Mouse (Mus musculus) left cerebral cortex, postnatal 10 days (tissue): ENCODE measurements around the gene 3110082I17Rik. TPM values are rescaled to one million over a fixed set of nuclear protein-coding genes. Genes with fewer than 3 reads are reported as not detected.

Experiments
- DNase-seq, 2 experiments: peaks; one replicate each; pipeline ENCODE4 v3.0.0; 2021 to 2022; ENCODE audit warnings: low spot score in 2 of 2, mixed read lengths in 1 of 2; ENCODE audit errors: extremely low spot score in 1 of 2
- intact Hi-C: fragments of 180-260 bp; cut with DNase I; formaldehyde crosslinking; loops from one replicate; pipeline ENCODE4 v1.15.1; 2025
- total RNA-seq, 2 experiments: library from RNA; stranded (reverse); gene quantifications; 2 replicates each; pipeline ENCODE4 v1.2.3; 2021

Gene 3110082I17Rik
- total RNA-seq, 2 experiments from 2014 or later: 20.1 to 20.2 TPM

DNA sequence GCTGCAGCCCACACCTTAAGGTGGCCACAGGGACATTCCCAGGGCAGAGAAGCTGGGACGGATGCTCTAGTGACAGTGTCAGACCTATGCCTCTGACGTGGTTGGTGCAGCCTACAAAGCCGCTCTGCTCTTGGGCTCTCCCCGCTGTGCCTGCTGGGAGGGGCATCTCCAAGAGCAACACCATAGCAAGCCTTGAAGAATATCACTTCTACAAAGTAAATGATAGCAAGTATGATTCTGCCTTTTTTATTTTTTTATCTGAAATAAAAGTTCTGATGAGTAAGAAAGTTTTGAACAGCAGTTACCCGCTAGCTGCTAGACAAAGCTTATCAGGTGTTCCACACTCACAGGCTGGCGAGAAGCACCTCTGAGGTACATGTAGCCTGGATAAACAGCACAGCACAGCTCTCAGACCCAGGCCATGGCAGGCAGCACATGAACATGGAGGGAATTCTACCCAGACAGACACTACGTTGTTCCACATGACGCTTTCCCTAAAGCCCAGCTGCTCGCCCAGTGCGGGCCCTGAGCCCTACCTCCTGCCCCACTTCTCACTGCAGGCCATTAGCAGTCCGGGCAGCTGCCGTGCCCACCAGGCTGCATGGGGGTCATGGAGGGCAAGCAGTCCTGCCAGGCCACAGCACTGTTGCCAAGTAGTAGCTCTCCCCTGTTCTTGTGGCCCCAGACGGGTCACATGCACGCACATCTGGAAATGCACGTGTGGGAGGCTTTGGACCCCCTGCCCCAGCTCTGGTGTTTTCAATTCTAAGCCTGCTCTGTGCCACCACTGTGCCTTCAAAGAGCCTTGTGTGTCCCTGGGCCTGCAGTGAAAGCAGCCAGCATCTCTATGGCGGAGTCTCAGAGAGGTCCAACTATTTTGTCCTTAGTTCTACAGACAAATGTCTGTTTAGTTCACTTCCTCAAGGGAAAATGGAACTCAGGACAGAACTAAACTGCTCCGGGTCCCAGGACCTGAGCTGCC is 71.3 kb downstream of the 3110082I17Rik start:
- intact Hi-C loops: no loop called here
- peak; percentile 46 to 78 for DNase-seq

DNA sequence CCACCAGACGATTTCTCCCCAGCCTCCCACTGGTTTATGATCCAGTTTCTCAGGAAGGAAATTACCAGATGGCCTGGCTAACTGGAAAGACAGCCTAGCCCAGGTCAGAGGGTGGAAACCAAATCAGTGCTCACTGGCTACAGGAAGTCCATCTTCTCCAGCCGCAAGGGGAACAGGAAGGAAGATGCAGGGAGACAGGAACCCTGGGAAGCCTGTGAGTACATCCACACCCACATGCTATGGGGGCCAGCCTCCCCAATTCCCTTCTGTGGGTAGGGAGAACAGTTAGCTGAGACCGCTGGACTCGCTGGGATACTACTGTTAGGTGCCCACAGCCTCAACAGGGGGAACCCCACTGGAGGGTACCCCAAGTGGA is 72.1 kb downstream of the 3110082I17Rik start:
- DNase-seq: no peak
- intact Hi-C loops: no loop called here

DNA sequence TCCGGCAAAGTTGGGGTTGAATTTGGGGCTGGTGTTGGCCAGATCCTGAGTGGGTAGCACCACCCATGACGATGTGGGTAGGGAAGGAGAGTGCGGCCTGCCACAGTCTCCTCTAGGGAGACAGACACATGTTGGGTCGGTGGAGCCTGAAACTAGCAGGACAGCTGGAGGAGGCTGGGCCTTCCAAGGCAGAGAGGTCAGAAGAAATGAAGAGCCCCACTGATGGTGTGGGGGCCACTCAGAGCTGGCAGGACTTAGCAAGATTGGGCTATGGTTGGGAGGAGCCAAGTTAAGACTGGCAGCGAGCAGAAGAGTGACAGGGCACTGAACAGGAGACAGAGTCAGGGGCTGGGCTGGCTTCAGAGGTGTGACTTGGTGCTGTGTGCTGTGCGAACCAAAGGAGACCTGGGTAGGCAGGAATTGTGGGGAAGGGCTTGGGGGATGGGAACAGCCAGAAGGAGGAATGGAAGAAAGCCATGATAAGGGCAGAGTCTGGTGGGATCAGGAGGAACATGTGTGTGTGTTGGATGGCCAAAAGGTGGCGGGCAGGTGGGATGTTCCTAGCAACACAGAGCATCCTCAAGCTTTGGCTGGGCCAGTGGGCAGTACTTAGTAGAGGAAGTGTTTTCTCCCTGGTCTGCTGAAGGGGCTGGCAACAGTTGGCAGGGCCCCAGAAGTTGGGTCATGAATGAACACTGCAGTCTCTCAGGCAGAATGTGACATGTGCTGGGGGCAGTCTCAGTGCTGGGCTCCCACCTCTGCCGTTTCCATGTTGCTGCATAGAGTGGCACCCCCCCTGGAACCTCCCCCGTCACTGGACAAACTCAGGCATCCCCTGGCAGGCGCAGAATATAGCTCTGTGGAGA is 72.8 kb downstream of the 3110082I17Rik start:
- intact Hi-C loops: no loop called here
- peak in 1 of 2 experiments; percentile 82 for DNase-seq

DNA sequence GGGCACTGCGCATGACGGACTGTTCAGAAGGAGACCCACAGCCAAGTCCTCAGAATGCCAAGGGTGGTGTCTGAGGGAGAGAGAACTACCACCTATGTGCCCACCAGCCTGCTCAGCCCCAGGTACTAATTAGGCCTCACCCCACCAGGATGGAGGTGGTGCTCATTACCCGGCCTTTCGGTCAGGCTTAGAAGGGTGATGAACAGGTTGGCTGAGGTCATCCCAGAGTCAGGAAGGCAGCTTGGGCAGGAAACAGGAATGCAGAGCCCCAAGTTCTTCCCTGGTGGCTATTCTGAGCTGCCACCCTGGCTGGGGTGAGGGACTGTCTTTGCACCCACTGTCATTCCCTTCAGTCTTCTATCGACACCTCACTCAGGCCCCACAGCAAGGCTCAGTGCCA is 74.3 kb downstream of the 3110082I17Rik start:
- intact Hi-C loops: no loop called here
- DNase-seq: no peak

DNA sequence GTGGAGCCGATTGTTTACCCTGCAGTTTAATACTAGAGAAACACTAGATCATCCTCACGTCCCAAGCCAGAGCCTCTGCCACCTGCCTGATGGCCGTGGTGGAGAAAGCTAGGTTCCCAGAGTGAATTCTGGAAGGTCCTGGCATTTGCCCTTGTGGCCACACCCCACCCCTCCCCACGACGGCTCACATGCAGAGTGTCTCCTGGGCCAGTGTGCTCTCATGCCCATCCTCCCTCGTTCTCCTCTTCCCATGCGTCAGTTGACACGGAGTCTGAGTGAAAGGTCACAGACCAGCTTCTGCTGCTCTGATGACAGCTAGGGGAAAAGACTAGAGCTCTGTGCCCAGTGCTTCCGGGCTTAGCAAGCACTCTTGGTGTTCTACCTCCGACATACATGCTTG is 75.8 kb downstream of the 3110082I17Rik start:
- no peak for DNase-seq
- intact Hi-C loops: no loop called here

DNA sequence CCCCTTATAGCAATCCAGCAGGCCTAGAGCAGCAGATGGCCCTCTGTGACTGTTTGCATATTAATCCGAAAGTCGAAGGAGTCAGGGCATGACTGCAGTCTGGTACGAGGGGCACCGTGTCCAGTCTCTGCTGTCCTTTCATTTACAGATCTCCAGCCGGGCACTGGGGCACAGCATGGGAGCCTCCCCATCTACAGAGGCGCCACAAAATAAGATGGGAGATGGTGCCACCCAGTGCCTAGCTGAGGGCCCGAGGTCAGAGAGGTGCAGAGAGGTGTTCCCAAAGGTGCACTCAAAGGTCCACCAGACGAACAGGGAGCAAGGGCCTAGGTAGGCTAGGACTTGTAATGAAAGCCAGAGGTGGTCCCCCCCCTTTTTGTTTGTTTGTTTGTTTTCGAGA is 77.1 kb downstream of the 3110082I17Rik start:
- DNase-seq: no peak
- intact Hi-C loops: no loop called here

DNA sequence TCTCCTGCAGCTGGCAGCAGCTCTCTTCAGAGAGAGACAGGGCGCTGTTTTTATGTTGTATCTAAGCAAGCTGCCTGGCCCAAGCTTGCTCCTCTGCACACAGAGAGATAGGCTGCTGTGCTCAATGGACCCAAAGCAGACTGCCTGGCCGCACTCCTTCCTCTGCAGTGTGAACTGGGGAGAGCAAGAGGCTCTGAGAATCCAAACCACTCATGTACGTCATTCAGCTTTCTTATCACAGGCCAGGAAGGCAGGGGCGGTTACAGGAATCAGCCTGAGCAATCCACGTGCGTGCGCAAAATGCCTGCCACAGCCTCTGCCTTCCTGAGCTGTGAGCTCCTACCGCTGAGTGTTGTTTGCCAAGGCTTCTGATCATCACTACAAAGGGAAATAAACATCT is 77.6 kb downstream of the 3110082I17Rik start:
- intact Hi-C loops: no loop called here

DNA sequence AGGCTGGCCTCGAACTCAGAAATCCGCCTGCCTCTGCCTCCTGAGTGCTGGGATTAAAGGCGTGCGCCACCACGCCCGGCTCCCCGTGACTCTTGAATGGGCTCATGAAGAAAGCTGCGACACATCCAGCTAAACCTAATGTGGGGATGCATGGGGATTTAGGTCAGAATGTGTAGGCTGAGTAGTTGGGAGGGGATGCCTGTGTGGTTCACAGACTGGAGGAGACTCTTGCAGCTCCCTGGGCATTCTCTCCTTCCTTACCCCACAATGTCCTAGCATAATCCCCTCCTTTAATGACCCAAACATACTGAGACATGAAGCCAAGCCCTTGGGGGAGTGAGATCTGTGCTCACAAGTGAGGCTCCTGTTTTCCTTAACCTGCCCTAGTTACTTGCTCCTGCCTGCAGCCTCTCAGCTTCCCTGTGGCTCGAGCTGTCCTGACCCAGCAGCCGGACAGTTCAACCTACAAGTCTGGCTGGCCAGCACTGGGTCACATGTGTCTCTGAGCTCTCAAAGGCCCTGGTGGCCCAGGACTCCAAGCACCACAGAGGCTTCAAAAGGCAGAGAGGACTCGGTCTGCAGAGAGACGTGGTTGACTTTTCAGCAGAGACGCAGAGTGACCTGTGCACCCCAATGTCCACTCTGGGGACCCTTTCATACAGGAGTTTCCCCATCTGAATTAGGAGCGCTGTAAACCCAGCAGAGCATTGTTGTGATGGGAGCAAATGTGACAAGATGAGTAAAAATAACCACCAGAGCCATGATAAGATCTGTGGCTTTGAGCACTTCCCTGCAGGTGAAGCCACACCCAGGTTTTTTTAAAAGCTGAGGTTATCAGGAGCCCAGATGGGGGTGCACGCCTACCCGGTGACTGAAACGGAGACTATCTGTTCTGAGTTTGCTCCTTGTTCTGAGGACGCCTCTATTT is 78.5 kb downstream of the 3110082I17Rik start:
- DNase-seq: no peak
- intact Hi-C loops: no loop called here

More for the DNA sequence above, 77.6 kb downstream of the 3110082I17Rik start:
- peak in 1 of 2 experiments; percentile 79 for DNase-seq

DNA sequence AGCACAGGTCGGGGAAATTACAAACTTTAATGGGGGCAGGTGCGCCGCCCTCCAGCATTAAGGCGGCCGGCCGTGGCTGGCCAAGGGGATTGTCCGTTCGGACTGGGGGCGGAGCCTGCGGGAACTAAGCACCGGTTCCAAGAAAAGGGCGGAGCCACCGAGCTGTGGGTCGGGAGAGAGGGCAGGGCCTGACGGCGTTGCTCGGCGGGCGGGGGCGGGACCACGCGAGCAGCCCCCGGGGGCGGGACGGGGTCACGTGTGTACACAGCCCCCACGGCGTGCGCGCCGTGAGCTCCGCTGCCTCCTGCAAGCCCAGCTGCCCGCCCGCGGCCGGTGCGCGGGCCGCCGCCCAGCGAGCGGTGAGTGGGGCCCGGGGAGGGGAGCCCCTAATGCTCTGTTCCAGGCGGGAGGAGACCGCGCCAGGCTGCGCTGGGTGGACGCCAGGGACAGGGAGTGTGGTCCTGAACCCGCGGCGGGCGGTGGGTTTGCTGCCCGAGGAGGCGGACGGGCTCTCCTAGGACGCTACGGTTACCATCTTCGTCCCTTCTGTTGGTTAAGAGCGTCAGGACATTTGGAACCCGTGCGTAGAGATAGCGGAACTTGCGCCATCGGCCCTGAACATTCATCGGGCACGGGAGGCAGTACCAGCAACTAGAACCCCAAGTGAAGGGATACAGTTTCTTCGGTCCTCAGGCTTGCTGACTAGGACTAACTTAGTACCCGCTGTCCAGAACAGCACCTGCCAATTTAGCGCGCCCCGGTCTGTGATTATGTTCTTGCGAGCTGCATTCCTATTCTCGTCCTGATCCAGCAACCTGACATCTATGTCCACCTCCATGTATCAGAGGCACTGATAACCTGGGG is 79.7 kb downstream of the 3110082I17Rik start:
- DNase-seq: peak; percentile 76 to 98
- intact Hi-C loops: no loop called here

DNA sequence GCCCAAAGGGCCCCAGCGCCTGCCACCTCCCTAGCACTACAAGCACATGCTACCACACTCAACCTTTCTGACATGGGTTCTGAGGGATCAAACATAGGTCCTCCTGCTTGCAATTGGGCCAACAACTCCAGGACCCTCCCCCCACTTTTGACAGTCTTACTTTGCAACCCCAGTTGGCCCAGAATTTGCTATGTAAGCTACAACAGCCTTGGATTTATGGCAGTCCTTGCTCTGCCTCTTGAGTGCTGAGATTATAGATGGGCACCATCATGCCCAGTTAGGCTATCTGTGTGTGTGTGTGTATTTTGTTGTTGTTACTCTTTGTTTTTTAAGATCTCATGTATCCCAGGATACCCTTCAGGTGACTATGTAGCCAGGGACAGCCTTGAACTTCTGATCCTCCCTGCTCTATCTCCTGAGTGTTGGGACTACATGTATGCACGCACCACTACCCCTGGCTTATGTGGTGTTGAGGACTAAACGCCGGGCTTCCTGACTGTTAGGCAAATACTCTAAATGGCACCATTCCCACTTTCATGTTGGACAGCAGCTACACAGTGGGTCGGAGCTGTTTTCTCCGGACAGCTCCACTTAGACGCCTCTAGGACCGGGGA is 80.4 kb downstream of the 3110082I17Rik start:
- DNase-seq: no peak
- intact Hi-C loops: no loop called here

DNA sequence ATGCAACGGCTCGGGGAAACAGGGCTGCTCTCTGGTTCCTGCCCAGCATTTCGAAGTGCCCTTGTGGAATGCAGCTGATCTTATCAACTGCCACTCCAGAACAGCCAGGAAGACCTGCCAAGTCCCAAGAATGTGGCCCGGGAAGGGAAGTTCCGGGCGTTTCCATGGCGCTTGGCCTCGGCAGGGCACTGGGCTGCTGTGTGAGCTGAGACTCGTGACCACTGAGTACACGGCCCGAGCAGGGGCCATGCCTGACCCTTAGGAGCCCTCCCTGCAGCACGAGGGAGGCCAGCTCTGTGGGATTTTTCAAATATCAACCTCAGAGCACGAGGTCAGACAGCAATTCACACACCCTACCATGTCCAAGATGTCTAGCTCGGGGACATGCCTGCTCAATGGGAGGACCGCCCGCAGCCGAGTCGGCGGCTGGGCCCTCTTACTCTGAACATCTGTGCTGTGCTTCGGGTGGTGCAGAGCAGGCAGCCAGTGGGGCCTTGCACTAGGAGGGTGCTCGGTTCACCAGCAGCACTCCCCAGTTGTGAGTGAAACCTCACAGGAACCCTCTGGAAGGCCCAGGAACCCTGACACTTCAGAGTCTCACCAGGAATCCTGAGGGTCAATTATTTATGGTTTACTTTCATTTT is 81.2 kb downstream of the 3110082I17Rik start:
- intact Hi-C loops: no loop called here
- peak in 1 of 2 experiments; percentile 85 for DNase-seq

DNA sequence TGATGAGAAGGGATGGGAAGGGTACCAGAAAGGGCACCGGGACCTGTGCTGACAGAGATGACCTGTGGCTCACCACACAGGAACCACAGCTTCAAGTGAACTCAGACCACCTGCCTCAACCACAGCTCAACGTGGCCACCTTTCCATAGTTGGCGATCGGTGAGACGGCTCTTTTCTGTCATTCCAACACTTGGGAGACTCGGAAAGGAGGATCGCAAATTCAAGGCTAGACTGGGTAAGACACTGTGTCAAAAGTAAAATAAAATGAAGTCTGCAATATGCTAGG is 82.1 kb downstream of the 3110082I17Rik start:
- no peak for DNase-seq
- intact Hi-C loops: no loop called here

DNA sequence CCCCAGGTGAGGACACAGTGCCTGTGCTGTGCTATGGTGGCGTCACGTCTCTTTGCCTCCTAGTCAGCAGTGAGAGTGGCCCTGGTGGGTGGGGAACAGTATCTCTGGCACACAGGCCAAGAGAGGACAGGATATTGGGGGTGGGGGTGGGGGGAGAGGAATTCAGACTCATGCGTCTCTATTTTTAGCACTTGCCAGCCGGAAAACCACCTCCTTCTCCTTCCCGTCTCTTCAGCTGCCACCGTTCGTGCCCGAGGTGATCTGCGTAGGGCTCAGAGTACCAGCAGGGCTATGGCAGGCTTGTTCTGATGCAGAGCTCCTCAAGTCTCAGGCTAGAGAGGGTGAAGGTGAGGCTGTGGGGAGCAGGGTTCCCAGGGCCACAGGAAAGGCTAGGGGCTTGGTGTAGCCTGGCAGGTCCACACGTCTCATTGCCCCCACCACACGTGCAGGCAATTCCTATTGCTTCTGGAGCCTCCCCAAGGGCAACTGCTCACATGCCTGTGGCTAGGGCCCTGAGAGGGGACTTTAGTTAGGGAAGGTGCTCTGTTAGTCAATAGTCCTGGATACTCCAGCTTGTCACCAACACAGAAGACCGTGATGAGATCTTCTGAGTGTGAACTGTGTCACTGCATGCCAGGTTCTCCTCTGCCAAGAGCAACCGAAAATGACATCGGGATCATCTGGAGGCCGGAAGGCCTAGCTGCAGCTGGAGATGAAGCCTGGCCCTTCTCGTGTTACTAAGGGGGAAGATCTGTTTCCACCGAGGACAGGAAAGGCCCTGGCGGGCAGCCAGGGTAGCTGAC is 82.7 kb downstream of the 3110082I17Rik start, which contains the start of gene Gpr146:
Gene Gpr146, plus strand, starts transcription at position 230 of the 803 bp plus-strand sequence.
- intact Hi-C loops: no loop called here
- DNase-seq: peak in 1 of 2 experiments; percentile 84

DNA sequence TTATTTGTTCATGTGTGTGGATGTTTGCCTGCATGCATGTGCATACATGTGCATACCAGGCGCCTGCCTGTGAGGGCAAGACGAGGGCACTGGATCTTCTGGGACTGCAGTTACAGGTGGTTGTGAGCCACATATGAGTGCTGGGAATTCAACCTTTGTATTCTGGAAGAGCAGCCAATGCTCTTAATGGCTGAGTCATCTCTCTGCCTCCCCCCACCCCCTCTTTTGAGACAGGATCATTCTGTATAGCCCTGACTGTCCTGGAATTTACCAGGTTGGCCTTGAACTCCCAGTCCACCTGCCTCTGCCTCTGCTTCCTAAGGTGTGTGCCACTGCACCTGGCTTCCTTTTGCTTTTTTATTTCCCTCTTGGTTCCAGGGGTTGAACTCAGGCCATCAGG is 85.5 kb downstream of the 3110082I17Rik start:
- intact Hi-C loops: no loop called here
- no peak for DNase-seq

DNA sequence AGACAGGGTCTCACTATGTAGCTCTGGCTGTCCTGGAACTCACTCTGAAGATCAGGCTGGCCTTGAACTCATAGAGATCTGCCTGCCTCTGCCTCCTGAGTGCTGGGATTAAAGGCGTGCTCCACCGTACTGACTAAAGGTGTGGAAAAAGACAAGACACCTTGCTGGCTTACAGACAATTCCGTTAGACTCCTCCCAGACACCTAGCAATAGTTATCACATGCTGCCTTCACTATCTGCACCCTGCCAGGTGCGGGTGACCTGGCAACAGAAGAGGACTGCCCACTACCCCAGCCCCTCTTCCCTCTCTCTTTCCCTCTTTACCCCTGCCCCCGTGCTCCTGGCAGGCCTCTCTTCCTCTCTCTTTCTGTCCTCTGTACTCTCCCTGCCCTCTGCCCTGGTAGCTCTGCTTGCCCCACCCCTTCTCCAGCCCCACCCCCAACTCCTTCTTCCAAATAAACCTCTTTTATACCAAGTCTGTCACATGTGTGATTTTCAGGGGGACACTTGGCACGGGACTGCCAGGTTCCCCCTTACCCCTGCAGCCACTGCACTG is 86.4 kb downstream of the 3110082I17Rik start:
- intact Hi-C loops: no loop called here
- no peak for DNase-seq

DNA sequence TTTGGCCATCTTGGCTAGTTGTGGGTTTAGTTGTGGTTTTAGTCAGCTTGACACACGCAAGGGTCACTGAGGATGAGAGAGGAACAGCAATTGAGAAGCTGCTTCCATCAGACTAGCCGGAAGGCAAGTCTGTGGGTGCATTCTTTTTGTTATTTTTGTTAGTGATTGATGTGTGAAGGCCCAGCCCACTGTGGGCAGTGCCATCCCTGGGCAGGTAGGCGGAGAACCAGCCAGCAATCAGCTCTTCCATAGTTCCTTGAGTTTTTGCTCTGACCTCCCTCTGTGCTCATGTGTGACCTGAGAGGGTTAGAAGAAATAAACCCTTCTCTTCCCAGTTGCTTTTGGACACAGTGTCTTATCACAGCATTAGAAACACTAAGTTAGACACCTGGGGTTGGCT is 87.2 kb downstream of the 3110082I17Rik start:
- DNase-seq: no peak
- intact Hi-C loops: no loop called here
